Mouse (Mus musculus): Measurements from ENCODE around the gene Hnrnpr.

The Hnrnpr gene

DNA sequence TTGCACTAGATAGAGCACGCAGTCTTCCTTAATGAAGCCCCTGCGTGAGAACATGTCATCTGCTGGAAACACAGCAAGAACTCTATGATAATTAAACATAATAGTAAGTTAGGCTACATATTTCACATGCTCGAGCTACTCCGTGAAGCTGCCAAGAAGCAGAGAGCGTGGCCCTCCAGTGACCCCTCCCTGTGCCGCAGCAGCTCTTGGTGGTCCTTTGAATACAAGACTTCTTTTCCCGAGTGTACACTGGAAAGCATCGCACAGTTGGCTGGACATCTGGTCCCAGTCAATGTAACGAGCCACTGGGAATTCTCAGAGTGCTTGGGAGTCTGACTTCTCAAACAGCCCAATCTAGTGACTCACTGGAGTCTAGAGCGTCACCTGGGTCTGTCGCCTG is 97.1 kb downstream of the Hnrnpr start:
- no peak for DNase-seq (ENCODE audit: low spot score)
